Mouse (Mus musculus) hindlimb bud, embryonic 11.5 days (tissue): Measurements from ENCODE around the gene Nfatc2.

ENCODE experiments used
- DNase-seq: peaks from one replicate; pipeline ENCODE4 v3.0.0-alpha.2; 2012; ENCODE audit warnings: low read depth, low spot score; ENCODE audit errors: extremely low spot score

The Nfatc2 gene

GRCm38 (mm10) chr2:168539594-168540222, 61.7 kb downstream of the Nfatc2 start:
- DNase-seq, result no peak

GRCm38 (mm10) chr2:168539026-168539425, 62.4 kb downstream of the Nfatc2 start:
- no peak for DNase-seq

- DNase-seq, result no peak
Observed at GRCm38 (mm10) chr2:168532061-168532833, 69.2 kb downstream of the Nfatc2 start.

DNA sequence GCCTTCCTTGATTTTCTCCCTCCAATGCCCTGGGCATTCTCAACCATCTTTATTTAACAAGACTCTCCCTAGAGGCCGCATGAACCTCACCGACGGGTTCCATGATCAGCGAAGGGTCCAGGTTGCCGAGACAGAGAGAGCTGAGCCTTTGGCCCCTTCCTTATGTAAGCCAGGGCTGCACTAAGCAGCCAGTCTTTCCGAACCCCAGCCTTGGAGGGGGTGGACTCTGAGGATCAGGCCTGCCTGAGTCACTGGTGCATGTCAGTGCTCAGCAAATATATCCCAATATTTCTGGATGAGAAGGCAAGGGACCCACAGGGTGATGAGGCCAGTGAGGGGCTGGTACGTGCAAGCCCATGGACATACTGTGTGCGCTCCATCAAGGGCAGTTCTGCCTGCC, 72.9 kb downstream of the Nfatc2 start:
- no peak for DNase-seq

DNA sequence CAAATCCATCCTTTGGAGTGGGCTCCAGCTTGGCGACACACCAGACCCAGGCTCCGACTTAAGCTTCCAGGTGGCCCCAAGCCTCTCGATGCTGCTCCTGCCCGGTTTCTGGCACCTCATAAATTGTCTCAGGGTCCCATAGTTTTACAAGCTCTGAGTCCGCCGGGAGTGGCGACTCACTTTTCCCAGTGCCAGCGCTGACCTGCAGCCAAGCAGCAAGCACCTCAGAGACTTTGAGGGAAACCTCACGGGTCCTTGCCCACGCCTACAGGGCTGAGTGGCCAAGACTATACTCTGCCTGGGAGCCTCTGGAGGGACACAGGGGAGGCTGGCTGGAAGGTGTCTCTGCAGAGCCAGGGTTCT, 74.0 kb downstream of the Nfatc2 start:
- DNase-seq, result peak; percentile 33

DNA sequence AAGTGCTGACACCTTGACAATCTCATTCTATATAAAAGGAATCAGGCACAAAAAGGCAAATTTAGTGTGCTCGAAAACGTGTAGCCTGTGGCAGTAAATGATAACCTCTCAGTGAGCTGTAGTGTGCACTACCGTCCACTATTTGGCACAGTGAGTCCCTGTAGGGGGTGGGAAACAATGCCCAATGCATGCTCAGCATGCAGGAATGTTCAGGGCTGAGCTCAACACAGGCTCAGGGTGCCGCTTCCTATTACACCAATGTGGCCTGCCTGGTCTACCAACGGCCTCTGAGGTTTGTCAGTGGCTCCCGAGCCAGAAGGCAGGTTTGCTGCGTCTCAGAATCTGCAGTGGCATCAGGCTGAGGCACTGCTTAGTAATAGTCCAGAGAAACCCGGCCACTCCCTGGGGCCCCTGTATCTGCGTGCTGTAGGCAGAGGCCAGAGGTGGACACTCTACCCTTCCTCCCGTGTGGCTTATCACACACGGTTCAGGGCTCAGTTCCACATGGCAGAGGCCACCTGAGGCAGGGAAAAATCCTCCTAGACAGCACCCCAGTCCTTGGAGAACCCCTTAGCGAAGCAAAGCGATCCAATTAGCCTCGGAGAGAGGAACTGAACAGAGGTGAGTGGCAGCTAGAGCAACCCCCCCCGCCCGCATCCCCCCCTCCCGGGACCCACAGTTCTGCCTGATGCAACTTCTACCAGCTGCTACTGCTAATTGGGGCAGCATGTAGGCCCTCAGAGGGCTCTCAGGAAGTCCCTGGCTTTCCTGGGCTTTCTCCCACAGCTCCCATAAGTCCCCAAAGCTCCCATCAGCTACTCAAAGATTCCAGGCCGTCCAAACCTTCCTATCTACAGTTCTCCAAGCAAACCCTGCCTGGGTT, 74.7 kb downstream of the Nfatc2 start:
- no peak for DNase-seq

- DNase-seq, result no peak
Observed at GRCm38 (mm10) chr2:168525391-168526154, 75.9 kb downstream of the Nfatc2 start.

- no peak for DNase-seq
Observed at GRCm38 (mm10) chr2:168524905-168525381, 76.5 kb downstream of the Nfatc2 start.

GRCm38 (mm10) chr2:168522247-168522646, 79.2 kb downstream of the Nfatc2 start:
- no peak for DNase-seq

DNA sequence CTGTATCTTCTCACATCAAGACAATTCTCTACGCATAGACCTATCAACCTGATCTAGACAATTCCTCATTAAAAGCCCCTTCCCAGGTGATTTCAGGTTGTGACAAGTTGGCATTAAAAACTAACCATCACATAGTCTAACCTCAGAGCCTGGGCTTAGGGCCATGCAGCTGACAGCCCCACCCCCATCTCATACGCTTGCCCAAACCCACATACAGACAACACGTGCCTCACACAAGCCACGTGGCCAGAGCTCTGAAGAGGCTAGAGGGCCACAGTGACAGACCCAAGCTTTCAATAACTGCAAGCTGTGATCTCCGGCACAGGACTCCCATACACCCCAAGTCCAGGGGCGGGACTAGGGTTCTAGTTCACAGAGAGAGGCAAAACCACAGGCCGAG, 80.7 kb downstream of the Nfatc2 start:
- DNase-seq, result no peak

DNA sequence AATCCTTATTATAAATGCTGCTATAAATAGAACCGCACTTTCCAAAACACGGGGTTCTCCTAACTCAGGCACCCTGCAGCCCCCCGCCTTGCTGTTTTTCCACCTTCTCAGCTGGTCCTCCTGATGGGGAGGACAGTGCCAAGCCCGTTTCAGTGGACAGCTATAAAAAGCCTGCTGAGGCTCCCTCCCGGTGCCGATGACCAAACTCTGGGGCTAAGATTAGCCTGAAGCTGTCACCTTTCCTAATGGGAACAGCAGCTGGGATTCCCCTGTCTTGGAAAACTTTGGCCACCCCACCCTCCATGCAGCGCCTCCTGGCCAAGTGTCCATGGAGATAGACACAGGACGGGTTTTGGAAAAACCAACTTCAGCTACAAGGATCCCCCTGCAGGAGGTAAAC, 81.9 kb downstream of the Nfatc2 start:
- DNase-seq, result no peak

- DNase-seq, result no peak
Observed at GRCm38 (mm10) chr2:168518256-168518659, 83.2 kb downstream of the Nfatc2 start.

DNA sequence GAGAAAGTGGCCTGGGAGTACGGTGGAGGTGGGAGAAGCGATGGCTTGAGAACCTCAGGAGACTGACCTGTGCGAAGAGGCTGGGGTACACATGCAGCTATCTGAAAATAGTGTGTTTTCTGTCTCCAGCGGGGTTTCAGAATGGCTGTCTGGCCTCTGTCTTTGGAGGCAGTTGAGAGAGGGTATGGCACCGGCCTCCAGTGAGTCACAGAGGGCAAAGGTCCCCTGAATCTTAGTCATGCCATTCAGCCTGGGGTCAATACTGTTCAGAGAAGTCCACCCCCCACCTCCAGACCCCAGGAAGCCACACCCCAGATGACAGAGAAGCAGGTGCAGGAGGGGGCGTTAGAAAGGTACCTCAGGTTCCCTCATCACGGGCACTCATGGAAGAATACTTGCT, 83.7 kb downstream of the Nfatc2 start:
- DNase-seq, result no peak

DNA sequence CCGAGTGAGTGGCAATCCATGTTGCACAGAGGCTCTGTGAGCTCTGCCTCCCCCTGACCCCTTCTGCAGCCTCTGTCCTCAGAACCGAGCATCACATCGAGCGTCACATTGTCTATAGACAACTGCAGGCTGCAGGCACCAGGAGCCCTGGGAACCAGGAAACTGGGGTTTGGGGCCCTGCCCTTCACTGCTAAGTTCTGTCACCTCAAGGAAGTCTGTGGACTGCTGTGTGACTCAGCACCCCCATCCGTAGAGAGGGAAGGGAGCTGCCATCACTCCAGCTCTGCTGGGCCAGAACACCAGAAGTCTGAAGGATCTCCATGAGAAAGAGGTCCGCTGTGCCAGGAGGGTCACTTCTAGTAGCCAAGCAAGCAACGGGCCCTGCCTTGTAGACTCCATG, 84.7 kb downstream of the Nfatc2 start:
- DNase-seq, result no peak

DNA sequence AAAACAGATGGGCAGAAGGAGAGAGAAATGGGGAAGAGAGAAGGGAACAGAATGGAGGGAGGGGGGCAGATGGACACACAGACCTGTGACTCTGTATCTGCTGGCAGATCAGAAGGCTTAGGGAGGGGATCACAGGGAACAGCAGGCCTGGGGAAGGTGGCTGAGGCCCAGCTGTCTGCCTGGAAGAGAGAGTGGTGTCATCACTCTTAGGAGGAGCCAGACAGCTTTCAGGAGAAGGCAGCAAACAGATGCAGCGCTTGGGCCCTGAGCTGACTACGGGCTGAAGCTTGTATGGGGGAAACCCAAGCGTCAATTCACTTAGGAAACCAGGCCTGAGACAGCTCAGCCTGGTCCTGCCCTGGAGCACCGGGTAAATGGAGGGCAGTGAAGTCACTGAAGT, 86.0 kb downstream of the Nfatc2 start:
- DNase-seq, result no peak

- DNase-seq, result no peak
Observed at GRCm38 (mm10) chr2:168514131-168514530, 87.3 kb downstream of the Nfatc2 start.

- no peak for DNase-seq
Observed at GRCm38 (mm10) chr2:168511529-168511928, 89.9 kb downstream of the Nfatc2 start.

DNA sequence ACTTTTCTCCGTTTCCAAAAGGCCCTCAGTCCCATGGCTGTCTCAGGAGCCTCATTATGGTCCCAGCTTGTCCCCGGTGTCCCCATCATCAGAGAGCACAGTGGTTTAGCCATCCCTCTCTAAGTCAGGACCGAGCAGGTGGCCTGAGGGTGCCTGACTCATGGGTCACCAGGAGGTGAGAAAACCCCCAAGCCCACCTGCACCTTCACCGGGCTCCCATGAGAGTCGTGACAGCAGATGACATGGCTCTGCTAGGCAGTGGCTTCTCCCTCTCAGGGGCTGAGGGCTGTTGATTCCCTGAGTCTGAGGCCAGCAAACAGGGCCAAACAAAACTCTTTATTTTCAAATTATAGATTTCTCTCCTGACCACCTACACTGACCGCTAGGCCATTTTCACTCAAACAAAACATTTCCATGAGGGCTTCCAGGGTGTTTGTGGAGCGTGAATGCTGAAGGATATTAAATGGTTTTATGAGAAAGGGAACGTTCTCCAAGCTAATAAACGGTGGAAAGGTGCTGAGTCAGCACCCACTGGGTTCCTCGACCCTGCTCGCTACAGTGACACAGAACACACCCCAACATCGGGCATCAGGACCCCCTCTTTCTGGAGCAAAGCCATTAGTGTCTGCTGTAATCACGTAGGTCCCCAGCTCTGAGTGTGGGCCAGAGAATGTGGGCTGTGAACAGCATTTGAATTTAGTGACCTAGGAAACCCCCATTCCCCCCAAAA, 92.8 kb downstream of the Nfatc2 start:
- no peak for DNase-seq

DNA sequence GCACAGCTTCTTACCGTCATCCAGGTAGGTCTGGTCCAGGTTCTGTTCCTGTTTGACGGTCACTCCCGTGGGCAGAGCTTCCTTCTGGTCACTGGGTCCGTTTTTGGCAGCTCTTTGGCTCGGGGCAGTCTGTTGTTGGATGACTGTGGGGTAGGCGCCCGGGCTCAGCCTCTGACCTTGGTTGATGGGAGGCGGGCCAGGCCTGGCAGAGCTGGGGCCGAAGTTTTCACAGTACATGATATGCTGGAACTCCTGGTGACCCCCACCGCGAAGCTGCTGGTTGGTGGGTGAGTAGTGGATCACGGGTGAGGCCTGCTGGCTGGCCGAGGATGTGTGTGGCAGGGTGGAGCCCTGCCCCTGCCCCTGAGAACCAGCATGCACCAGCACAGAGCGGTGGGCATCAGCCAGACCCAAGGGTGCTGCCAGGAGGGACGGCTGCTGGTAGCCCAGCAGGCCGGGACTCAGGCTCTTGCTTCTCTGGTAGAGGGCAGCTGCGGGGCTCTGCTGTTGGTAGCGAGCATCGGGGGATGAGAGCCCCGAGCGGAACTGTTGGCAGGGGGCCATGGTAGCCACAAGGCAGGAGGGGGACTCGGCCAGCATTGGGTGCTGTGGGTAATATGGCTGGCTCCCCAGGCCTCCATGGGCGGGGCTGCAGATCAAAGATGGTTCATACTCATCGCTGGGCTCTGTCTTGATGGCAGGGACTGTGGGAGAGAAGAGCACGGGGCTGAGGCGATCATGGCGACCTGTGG, 96.8 kb downstream of the Nfatc2 start:
- no peak for DNase-seq

GRCm38 (mm10) chr2:168503735-168504134, 97.7 kb downstream of the Nfatc2 start:
- DNase-seq, result no peak
